Mouse (Mus musculus) stomach, postnatal 0 days (tissue): ENCODE data around the gene Dapl1.

Experiments
- CTCF ChIP-seq: IDR thresholded peaks from 2 replicates; pipeline ENCODE4 v1.5.1; 2016; ENCODE audit warnings: antibody characterized with exemption, low read depth, mild to moderate bottlenecking, moderate library complexity
- EP300 ChIP-seq: optimal IDR thresholded peaks from 2 replicates; pipeline ENCODE3; 2016; ENCODE audit warnings: antibody characterized with exemption

GRCm38 (mm10) chr2:59448921-59449320 lies 35.5 kb upstream of the Dapl1 start:
- TF ChIP-seq CTCF = no peak
- no peak for TF ChIP-seq EP300
